Mouse (Mus musculus): ENCODE results near the gene Rptor.

The Rptor gene

DNA sequence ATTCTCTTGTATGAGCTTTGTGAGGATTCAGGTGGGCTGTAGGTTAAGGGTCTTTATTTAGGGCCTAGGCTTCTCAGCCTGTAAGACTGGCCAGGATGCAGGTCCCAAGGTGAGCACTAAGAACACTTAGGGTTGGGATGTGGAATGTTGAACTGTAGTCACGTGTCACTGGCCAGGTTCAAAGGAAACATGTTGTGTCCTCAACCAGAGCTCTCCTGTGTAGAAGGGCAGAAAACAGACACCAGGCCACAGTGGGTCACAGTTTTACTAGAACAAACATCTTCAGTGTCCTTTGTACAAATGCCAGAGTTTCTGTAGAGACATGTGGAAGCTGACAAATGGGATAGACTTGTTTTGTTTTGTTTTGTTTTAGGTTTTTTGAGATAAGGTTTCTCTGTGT lies 138.7 kb downstream of the Rptor start:
- Histone ChIP-seq H3K27me3 (ENCODE audit: control insufficient read depth, insufficient read depth, low read length, poor library complexity, severe bottlenecking) (no peaks in the 10 kb centered on the region), H3K36me3 (ENCODE audit: control insufficient read depth, insufficient read depth, low read length, poor library complexity, severe bottlenecking) (no peaks in the 10 kb centered on the region; the same call in none of the 2 replicates)
- no peak for DNase-seq (ENCODE audit: low read depth, low spot score)

DNA sequence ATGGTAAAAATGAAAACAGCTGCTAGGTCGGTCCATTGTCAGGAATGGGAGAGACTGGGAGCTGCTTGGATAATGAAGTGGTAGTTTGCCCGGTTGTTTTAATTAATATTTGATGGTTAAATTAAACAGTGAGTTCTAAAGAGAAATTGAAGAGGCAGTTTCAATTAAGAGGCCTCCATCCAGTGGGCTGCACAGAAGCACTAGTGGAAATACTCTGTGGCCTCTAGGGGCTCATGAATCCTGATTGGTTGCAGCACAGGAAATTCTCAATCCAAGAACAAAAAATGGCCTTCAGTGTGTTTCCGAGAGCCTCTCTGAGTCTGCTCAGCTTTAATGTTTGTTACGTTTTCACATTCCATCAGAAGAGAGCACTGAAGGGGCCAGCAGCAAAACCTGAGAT lies 141.7 kb downstream of the Rptor start:
- DNase-seq (ENCODE audit: low read depth, low spot score), result no peak
- H3K36me3 ChIP-seq (ENCODE audit: control insufficient read depth, insufficient read depth, low read length, poor library complexity, severe bottlenecking), result no peaks in the 10 kb centered on the region; the same call in none of the 2 replicates
- H3K27me3 ChIP-seq (ENCODE audit: control insufficient read depth, insufficient read depth, low read length, poor library complexity, severe bottlenecking), result no peaks in the 10 kb centered on the region

GRCm38 (mm10) chr11:119745333-119745732 lies 142.6 kb downstream of the Rptor start:
- Histone ChIP-seq H3K27me3 (ENCODE audit: control insufficient read depth, insufficient read depth, low read length, poor library complexity, severe bottlenecking) (no peaks in the 10 kb centered on the region), H3K36me3 (ENCODE audit: control insufficient read depth, insufficient read depth, low read length, poor library complexity, severe bottlenecking) (no peaks in the 10 kb centered on the region; the same call in none of the 2 replicates)
- DNase-seq (ENCODE audit: low read depth, low spot score), result no peak

DNA sequence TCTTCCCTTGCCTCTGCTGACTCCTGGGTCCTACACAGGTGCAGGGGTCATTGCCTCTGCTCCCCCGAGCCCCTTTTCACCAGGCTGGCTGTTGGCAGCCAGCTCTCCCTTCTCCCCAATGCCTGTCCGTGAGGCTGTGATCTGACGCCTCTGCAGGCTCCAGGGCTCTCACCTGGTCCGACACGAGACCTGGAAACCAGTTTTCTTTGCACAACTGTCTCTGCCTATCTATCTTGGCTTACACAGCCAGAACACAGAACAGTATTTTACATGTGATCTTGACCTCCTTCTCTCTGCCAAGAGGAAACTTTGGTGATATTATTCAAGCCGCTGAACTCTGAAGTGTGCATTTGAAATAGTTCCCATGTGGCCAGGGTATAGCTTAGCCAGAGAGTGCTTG lies 151.8 kb downstream of the Rptor start:
- no peaks in the 10 kb centered on the region for H3K27me3 ChIP-seq (ENCODE audit: control insufficient read depth, insufficient read depth, low read length, poor library complexity, severe bottlenecking)
- no peak for DNase-seq (ENCODE audit: low read depth, low spot score)
- no peaks in the 10 kb centered on the region; the same call in 1 of the 2 replicates for H3K36me3 ChIP-seq (ENCODE audit: control insufficient read depth, insufficient read depth, low read length, poor library complexity, severe bottlenecking)

GRCm38 (mm10) chr11:119758214-119758613 lies 155.5 kb downstream of the Rptor start:
- DNase-seq (ENCODE audit: low read depth, low spot score), result no peak
- Histone ChIP-seq H3K27me3 (ENCODE audit: control insufficient read depth, insufficient read depth, low read length, poor library complexity, severe bottlenecking) (no peaks in the 10 kb centered on the region), H3K36me3 (ENCODE audit: control insufficient read depth, insufficient read depth, low read length, poor library complexity, severe bottlenecking) (no peaks in the 10 kb centered on the region; the same call in 1 of the 2 replicates)

DNA sequence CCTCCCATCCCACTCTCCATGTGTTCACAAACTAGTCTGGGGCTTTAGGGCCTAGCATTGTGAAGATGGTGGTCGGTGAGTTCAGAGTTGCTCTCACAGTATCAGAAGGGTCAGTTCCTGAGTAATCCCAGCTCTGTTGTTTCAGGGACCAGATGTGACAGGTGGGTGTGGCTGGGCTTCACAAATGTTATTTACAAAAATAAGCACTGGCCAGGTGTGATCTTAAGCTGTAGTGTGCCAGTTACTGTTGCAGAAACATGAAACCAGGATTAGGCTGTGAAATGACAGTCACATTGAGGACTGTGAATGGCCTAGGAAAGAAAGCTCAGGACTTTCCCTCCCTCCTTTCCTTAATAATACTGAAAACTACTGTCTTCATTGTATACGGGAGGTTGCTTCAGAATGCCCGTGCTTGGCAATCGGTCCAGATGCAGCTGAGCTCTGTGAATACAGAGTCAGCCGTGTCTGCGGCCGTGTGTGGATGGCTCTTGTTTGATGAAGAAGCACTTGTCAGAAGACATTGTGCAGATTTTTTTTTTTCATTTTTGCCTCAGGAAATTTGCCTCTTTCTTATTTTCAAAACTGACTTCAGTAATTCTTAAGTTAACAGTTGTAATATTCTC lies 156.1 kb downstream of the Rptor start:
- no peaks in the 10 kb centered on the region for H3K27me3 ChIP-seq (ENCODE audit: control insufficient read depth, insufficient read depth, low read length, poor library complexity, severe bottlenecking)
- no peak for DNase-seq (ENCODE audit: low read depth, low spot score)

GRCm38 (mm10) chr11:119762911-119763310 lies 160.2 kb downstream of the Rptor start:
- DNase-seq (ENCODE audit: low read depth, low spot score), result no peak
- Histone ChIP-seq H3K27me3 (ENCODE audit: control insufficient read depth, insufficient read depth, low read length, poor library complexity, severe bottlenecking) (no peaks in the 10 kb centered on the region), H3K36me3 (ENCODE audit: control insufficient read depth, insufficient read depth, low read length, poor library complexity, severe bottlenecking) (no peaks in the 10 kb centered on the region; the same call in 1 of the 2 replicates)

More for the DNA sequence above, 156.1 kb downstream of the Rptor start:
- no peaks in the 10 kb centered on the region; the same call in 1 of the 2 replicates for H3K36me3 ChIP-seq (ENCODE audit: control insufficient read depth, insufficient read depth, low read length, poor library complexity, severe bottlenecking)

DNA sequence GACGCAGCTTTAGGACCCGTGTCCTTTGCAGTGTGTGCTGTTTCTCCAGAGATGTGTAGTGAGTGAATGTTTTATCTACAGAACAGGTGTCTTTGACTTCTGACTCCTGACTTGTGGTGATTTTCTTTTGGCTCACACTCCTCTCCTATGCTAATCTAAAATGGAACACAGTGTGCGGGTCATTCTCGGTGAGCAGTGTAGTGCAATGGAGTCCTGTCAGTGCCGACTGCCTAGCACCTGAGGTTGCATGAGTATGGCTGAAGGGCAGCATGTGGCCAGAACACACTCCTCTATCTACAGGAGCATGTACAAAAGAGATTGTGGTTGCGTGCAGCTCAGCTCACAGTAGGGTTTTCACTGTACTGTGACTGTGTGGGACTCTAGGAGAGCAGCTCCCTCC lies 163.3 kb downstream of the Rptor start:
- DNase-seq (ENCODE audit: low read depth, low spot score), result no peak
- Histone ChIP-seq H3K36me3 (ENCODE audit: control insufficient read depth, insufficient read depth, low read length, poor library complexity, severe bottlenecking) (no peaks in the 10 kb centered on the region), H3K27me3 (ENCODE audit: control insufficient read depth, insufficient read depth, low read length, poor library complexity, severe bottlenecking) (no peaks in the 10 kb centered on the region)

DNA sequence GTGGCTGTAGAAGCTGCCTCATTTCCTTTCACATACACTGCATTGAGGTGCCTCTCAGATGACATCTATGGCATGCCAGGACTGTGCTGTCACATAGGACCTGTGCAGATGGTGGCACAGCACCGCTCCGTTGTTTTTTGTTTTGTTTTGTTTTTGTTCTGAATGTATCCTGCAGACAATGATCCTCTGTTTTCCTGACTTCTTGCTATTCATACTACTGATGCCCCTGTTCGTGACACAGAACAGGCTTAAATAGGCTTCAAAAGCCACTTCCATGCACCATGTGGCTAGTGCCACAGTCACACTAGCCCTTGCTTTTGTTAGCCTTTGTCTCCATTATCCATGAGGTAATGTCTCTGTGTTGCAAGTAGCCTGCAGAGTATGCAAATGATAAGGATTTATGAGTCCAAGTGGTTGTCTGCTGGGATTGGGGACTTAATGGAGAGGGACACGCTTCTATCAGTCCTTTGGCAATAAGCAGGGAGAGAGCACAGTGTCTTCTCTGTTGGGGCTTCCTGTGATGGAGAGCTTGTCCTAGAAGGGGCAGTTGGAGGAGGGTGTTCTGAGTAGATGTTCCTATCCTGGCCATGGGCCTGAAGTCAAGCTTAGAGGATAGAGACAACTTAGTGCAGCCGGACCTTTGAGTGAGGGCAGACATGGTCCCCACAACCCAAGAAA lies 164.2 kb downstream of the Rptor start:
- DNase-seq (ENCODE audit: low read depth, low spot score), result no peak
- H3K27me3 ChIP-seq (ENCODE audit: control insufficient read depth, insufficient read depth, low read length, poor library complexity, severe bottlenecking), result no peaks in the 10 kb centered on the region
- no peaks in the 10 kb centered on the region for H3K36me3 ChIP-seq (ENCODE audit: control insufficient read depth, insufficient read depth, low read length, poor library complexity, severe bottlenecking)

DNA sequence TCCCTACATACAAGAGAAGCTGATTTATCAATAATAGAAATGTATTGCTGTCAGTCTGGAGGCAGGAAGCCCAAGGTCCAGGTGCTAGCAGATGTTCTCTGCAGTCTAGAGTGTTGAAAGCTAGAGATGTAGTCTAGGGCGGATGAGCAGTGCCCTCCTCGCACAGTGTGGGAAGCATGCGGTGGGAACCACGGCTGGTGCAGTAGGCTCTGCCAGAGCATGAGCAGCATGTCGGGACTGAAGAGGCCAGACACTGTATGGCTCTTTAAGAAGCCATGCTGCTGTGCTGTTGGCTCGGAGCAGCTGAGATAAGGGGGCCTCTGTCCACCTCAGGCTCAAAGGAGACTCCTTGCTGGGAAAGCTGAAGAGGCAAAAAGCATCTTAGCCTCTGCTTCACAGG lies 164.8 kb downstream of the Rptor start:
- DNase-seq (ENCODE audit: low read depth, low spot score), result no peak
- no peaks in the 10 kb centered on the region for H3K36me3 ChIP-seq (ENCODE audit: control insufficient read depth, insufficient read depth, low read length, poor library complexity, severe bottlenecking)
- H3K27me3 ChIP-seq (ENCODE audit: control insufficient read depth, insufficient read depth, low read length, poor library complexity, severe bottlenecking), result no peaks in the 10 kb centered on the region

DNA sequence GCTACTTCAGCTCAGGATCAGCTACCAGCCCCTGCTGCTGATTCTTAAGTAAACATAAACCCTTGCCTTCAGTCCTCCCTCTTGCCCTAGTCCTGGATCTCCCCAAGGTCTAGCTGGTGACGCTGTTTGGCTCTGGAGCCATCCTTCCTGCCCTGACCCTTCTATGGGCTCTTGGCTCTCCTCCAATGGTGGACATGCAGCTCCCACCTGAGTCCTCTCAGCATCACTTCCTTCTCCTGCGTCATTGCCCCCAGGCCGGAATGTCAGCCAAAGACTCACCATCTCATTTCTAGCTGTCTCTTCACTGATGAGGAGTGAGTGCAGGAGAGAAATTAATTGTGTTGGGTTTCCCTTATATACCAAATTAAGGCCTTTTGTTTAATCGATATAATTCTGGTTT lies 165.8 kb downstream of the Rptor start:
- Histone ChIP-seq H3K27me3 (ENCODE audit: control insufficient read depth, insufficient read depth, low read length, poor library complexity, severe bottlenecking) (no peaks in the 10 kb centered on the region), H3K36me3 (ENCODE audit: control insufficient read depth, insufficient read depth, low read length, poor library complexity, severe bottlenecking) (no peaks in the 10 kb centered on the region)
- DNase-seq (ENCODE audit: low read depth, low spot score), result no peak

GRCm38 (mm10) chr11:119769666-119770065 lies 167.0 kb downstream of the Rptor start:
- H3K36me3 ChIP-seq (ENCODE audit: control insufficient read depth, insufficient read depth, low read length, poor library complexity, severe bottlenecking), result no peaks in the 10 kb centered on the region
- DNase-seq (ENCODE audit: low read depth, low spot score), result no peak
- H3K27me3 ChIP-seq (ENCODE audit: control insufficient read depth, insufficient read depth, low read length, poor library complexity, severe bottlenecking), result no peaks in the 10 kb centered on the region

DNA sequence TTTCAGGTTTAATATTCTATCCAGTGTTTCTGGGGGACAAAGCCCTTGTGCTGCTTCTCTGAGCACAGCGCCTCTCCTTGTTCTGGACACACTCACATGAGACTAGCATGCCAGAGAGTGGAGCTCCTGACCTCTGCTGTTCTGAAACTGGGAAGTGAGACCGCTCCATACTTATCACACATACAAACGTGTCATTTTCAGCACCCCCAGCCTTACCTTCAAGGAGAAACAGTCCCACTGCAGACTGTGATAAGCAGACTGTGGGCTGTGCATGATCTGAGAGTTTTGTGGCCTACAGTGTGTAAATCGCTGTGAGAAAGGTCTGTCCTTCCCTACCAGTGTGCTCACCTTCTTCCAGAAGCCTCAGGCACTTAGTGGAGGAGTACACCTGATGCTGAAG lies 168.3 kb downstream of the Rptor start:
- DNase-seq (ENCODE audit: low read depth, low spot score), result no peak
- Histone ChIP-seq H3K36me3 (ENCODE audit: control insufficient read depth, insufficient read depth, low read length, poor library complexity, severe bottlenecking) (no peaks in the 10 kb centered on the region), H3K27me3 (ENCODE audit: control insufficient read depth, insufficient read depth, low read length, poor library complexity, severe bottlenecking) (no peaks in the 10 kb centered on the region)

DNA sequence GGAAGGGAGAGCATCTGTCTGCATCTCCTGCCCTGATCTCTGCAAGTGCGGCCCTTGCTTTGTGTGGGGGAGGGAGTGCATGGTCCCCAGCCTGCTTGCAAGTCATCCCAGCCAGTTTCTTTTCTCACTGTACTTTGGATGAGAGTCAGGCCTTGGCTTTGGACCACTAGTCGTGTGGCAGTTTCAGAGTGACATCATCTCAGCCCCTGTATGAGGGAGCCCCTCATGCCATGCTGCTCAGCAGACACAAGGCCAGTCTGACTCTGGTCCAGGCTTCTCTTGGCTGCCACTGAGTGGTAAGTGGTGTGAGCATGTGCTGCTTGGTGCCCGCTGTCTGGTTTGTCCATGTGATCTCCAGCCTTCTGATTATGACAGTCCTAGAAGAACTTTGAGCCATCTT lies 170.2 kb downstream of the Rptor start:
- no peak for DNase-seq (ENCODE audit: low read depth, low spot score)
- Histone ChIP-seq H3K27me3 (ENCODE audit: control insufficient read depth, insufficient read depth, low read length, poor library complexity, severe bottlenecking) (no peaks in the 10 kb centered on the region), H3K36me3 (ENCODE audit: control insufficient read depth, insufficient read depth, low read length, poor library complexity, severe bottlenecking) (no peaks in the 10 kb centered on the region)

DNA sequence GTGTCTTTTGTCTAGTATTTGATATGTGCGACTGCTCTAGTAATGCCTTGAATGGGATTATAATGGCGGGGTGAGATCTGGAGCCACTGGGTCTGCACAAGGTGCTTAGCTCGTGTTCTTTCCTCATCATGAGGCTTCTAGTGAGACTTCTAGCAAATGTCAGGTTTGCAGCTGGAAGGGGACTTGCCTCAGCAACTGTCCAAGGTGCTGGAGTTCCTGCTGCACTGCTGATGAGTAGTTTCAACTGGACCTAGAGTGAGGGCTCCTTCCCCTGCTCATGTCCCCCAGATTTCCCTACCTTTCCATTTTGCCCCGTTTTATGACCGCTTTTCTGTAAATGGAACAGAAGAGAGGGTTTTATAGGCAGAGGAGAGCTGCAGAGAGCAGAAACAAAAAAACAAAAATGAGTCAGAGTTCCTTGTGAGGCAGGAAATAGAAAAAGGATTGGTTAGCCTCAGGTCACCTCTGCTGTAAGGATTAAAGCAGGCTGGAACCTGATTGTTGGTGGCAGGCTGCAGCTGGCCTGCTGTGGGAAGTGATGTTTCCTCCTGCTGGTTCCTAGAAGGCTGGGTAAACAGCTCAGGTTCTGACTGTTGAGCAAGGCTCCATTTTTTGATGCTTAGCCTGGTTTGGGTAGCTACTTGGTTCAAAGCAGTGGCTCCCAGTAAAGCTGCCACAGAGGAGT lies 172.5 kb downstream of the Rptor start:
- no peaks in the 10 kb centered on the region for H3K27me3 ChIP-seq (ENCODE audit: control insufficient read depth, insufficient read depth, low read length, poor library complexity, severe bottlenecking)

More for the DNA sequence above, 172.5 kb downstream of the Rptor start:
- H3K36me3 ChIP-seq (ENCODE audit: control insufficient read depth, insufficient read depth, low read length, poor library complexity, severe bottlenecking), result no peaks in the 10 kb centered on the region
- DNase-seq (ENCODE audit: low read depth, low spot score), result no peak

All from splenic B cell, adult 2 months (primary cell).